Mouse (Mus musculus) myocyte (in vitro differentiated cells): ENCODE results near the gene Camk1d.

Source experiments
- CEBPB ChIP-seq: IDR thresholded peaks from 2 replicates; pipeline ENCODE4 v1.6.1; 2011; ENCODE audit warnings: mild to moderate bottlenecking, moderate library complexity; ENCODE audit not compliant: poor library complexity, insufficient read depth, severe bottlenecking
- E2F4 ChIP-seq: IDR thresholded peaks from one replicate; pipeline ENCODE4 v1.6.1; 2011; ENCODE audit warnings: mild to moderate bottlenecking, control low read depth, moderate library complexity; ENCODE audit not compliant: insufficient read depth
- MAX ChIP-seq: IDR thresholded peaks from one replicate; pipeline ENCODE4 v1.6.1; 2011; ENCODE audit warnings: low read depth, mild to moderate bottlenecking, control low read depth
- MYOD1 ChIP-seq, 3 experiments: IDR thresholded peaks; one replicate each; pipeline ENCODE4 v1.6.1; 2011; ENCODE audit warnings: control low read depth in 2 of 3, low read depth in 2 of 3, mild to moderate bottlenecking in 2 of 3, moderate library complexity in 1 of 3; ENCODE audit not compliant: insufficient read length in 2 of 3, control insufficient read depth in 1 of 3
- MYOG ChIP-seq, 3 experiments: IDR thresholded peaks; one replicate each; pipeline ENCODE4 v1.6.1; 2011; ENCODE audit warnings: control low read depth in 2 of 3, low read depth in 2 of 3, mild to moderate bottlenecking in 2 of 3; ENCODE audit not compliant: insufficient read length in 2 of 3, control insufficient read depth in 1 of 3, insufficient read depth in 1 of 3
- POLR2A ChIP-seq: IDR thresholded peaks from one replicate; pipeline ENCODE4 v1.6.1; 2011; ENCODE audit warnings: low read depth, mild to moderate bottlenecking, control low read depth, moderate library complexity; ENCODE audit not compliant: insufficient read length
- POLR2AphosphoS2 ChIP-seq: IDR thresholded peaks from one replicate; pipeline ENCODE4 v1.6.1; 2011; ENCODE audit warnings: low read depth, control low read depth; ENCODE audit not compliant: insufficient read length
- SRF ChIP-seq: IDR thresholded peaks from one replicate; pipeline ENCODE4 v1.6.1; 2011; ENCODE audit warnings: low read depth; ENCODE audit not compliant: control insufficient read depth, insufficient read length
- TCF12 ChIP-seq: IDR thresholded peaks from one replicate; pipeline ENCODE4 v1.6.1; 2011; ENCODE audit warnings: mild to moderate bottlenecking, control low read depth; ENCODE audit not compliant: poor library complexity, insufficient read depth, severe bottlenecking
- USF1 ChIP-seq: IDR thresholded peaks from one replicate; pipeline ENCODE4 v1.6.1; 2011; ENCODE audit warnings: low read depth, mild to moderate bottlenecking, control low read depth, moderate library complexity

GRCm38 (mm10) chr2:5316217-5316616, 398.1 kb downstream of the Camk1d start:
- TF ChIP-seq TCF12: no peak
- no peak for TF ChIP-seq USF1
- TF ChIP-seq POLR2AphosphoS2: no peak
- no peak for TF ChIP-seq POLR2A
- no peak for TF ChIP-seq CEBPB
- TF ChIP-seq MAX: no peak
- no peak for TF ChIP-seq E2F4
- TF ChIP-seq MYOG (IDR thresholded peaks at IDR 0.05; ENCODE audit: control insufficient read depth in 1 of 3, insufficient read depth in 1 of 3, insufficient read length in 2 of 3, low read depth in 2 of 3): no peak
- no peak for TF ChIP-seq MYOD1 (IDR thresholded peaks at IDR 0.05; ENCODE audit: control insufficient read depth in 1 of 3, insufficient read length in 2 of 3, low read depth in 2 of 3)
- no peak for TF ChIP-seq SRF
